Mouse (Mus musculus): ENCODE results near the gene Xxylt1. TPM values are rescaled to one million over a fixed set of nuclear protein-coding genes. Genes with fewer than 3 reads are reported as not detected.

The Xxylt1 gene
- total and polyA plus RNA-seq, 3 experiments, result 10.5 to 13.5 (median 11.5) TPM

- Histone ChIP-seq H3K4me3 (no peak overlapping the region), H3K9ac (ENCODE audit: low read depth, low read length) (no peak overlapping the region), H3K79me2 (replicated peaks; ENCODE audit: control insufficient read depth, insufficient read depth, low read length) (peaks cover 2% of the 10 kb centered on the region; the same call in 1 of the 2 replicates), H3K36me3 (ENCODE audit: control insufficient read depth, insufficient read depth, low read length) (no peaks in the 10 kb centered on the region), H3K27ac (no peak overlapping the region; the same call in 1 of the 2 replicates), H3K4me1 (ENCODE audit: control insufficient read depth, insufficient read depth, low read length) (peaks cover 4% of the 10 kb centered on the region), H3K27me3 (ENCODE audit: control insufficient read depth, insufficient read depth, low read length) (no peaks in the 10 kb centered on the region)
- TF ChIP-seq POLR2A (IDR thresholded peaks at IDR 0.05; ENCODE audit: insufficient read depth, low read depth, low read length), result no peak
- no peak for TF ChIP-seq CTCF (IDR thresholded peaks at IDR 0.05)
- TF ChIP-seq EP300 (IDR thresholded peaks at IDR 0.05; ENCODE audit: insufficient read depth, low read depth, low read length), result no peak
- no peak for DNase-seq
- intact Hi-C loops (cut with DNase I), result loop anchor here (10.0 kb wide), 1 partner anchor 326 kb away; no protein-coding TSS in a partner anchor
- WGBS, result 87% methylated on average over 13 of the region's 13 CpGs
Measured at GRCm38 (mm10) chr16:31060714-31061113, 20.5 kb downstream of the Xxylt1 start.

DNA sequence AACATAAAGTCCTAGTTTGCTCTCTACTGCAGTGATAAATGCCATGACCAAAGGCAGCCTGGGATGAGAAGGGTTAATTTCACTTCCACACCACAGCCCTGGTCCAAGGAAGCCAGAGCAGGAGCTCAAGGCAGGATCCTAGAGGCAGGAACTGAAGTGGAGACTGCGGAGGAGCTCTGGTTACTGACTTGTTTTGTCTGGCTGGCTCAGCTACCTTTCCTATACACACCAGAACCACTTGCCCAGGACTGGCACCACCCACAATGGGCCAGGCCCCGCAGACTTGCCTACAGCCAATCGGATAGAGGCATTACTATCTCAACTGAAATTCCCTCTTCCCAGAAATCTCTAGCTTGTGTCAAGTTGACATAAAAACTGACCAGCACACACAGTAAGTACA, 21.0 kb downstream of the Xxylt1 start:
- Histone ChIP-seq H3K27ac (no peak overlapping the region), H3K36me3 (ENCODE audit: control insufficient read depth, insufficient read depth, low read length) (no peaks in the 10 kb centered on the region), H3K79me2 (replicated peaks; ENCODE audit: control insufficient read depth, insufficient read depth, low read length) (peaks cover 5% of the 10 kb centered on the region; the same call in 1 of the 2 replicates), H3K4me1 (ENCODE audit: control insufficient read depth, insufficient read depth, low read length) (no peaks in the 10 kb centered on the region; the same call in 1 of the 2 replicates), H3K27me3 (ENCODE audit: control insufficient read depth, insufficient read depth, low read length) (no peaks in the 10 kb centered on the region), H3K9ac (ENCODE audit: low read depth, low read length) (no peak overlapping the region), H3K4me3 (no peak overlapping the region)
- intact Hi-C loops (cut with DNase I), result loop anchor here (10.0 kb wide), 1 partner anchor 325 kb away; no protein-coding TSS in a partner anchor
- no peak for DNase-seq
- 95% methylated on average over 3 of the region's 3 CpGs for WGBS
- TF ChIP-seq EP300 (IDR thresholded peaks at IDR 0.05; ENCODE audit: insufficient read depth, low read depth, low read length) (no peak), POLR2A (IDR thresholded peaks at IDR 0.05; ENCODE audit: insufficient read depth, low read depth, low read length) (no peak), CTCF (IDR thresholded peaks at IDR 0.05) (no peak)

- peaks cover 5% of the 10 kb centered on the region; the same call in 1 of the 2 replicates for H3K79me2 ChIP-seq (replicated peaks; ENCODE audit: control insufficient read depth, insufficient read depth, low read length)
- H3K27me3 ChIP-seq (ENCODE audit: control insufficient read depth, insufficient read depth, low read length), result no peaks in the 10 kb centered on the region
- no peaks in the 10 kb centered on the region; the same call in 1 of the 2 replicates for H3K4me1 ChIP-seq (ENCODE audit: control insufficient read depth, insufficient read depth, low read length)
- H3K9ac ChIP-seq (ENCODE audit: low read depth, low read length), result no peak overlapping the region
- no peak overlapping the region for H3K4me3 ChIP-seq
- 93% methylated on average over 4 of the region's 4 CpGs for WGBS
- intact Hi-C loops (cut with DNase I), result loop anchor here (10.0 kb wide), 1 partner anchor 325 kb away; no protein-coding TSS in a partner anchor
- DNase-seq, result no peak
- TF ChIP-seq CTCF (IDR thresholded peaks at IDR 0.05) (no peak), EP300 (IDR thresholded peaks at IDR 0.05; ENCODE audit: insufficient read depth, low read depth, low read length) (no peak), POLR2A (IDR thresholded peaks at IDR 0.05; ENCODE audit: insufficient read depth, low read depth, low read length) (no peak)
- no peak overlapping the region for H3K27ac ChIP-seq
- no peaks in the 10 kb centered on the region for H3K36me3 ChIP-seq (ENCODE audit: control insufficient read depth, insufficient read depth, low read length)
Measured at GRCm38 (mm10) chr16:31059730-31060129, 21.5 kb downstream of the Xxylt1 start.

- Histone ChIP-seq H3K9ac (ENCODE audit: low read depth, low read length) (no peak overlapping the region), H3K27me3 (ENCODE audit: control insufficient read depth, insufficient read depth, low read length) (no peaks in the 10 kb centered on the region), H3K4me3 (no peak overlapping the region), H3K36me3 (ENCODE audit: control insufficient read depth, insufficient read depth, low read length) (no peaks in the 10 kb centered on the region), H3K4me1 (ENCODE audit: control insufficient read depth, insufficient read depth, low read length) (peaks cover 7% of the 10 kb centered on the region), H3K27ac (peak overlapping the region; percentile 47; the same call in 1 of the 2 replicates), H3K79me2 (replicated peaks; ENCODE audit: control insufficient read depth, insufficient read depth, low read length) (peaks cover 5% of the 10 kb centered on the region; the same call in 1 of the 2 replicates)
- WGBS, result 49% methylated on average over 6 of the region's 6 CpGs
- intact Hi-C loops (cut with DNase I), result no loop called here
- DNase-seq, result no peak
- no peak for TF ChIP-seq POLR2A (IDR thresholded peaks at IDR 0.05; ENCODE audit: insufficient read depth, low read depth, low read length)
- no peak for TF ChIP-seq EP300 (IDR thresholded peaks at IDR 0.05; ENCODE audit: insufficient read depth, low read depth, low read length)
- no peak for TF ChIP-seq CTCF (IDR thresholded peaks at IDR 0.05)
Measured at GRCm38 (mm10) chr16:31052812-31053211, 28.4 kb downstream of the Xxylt1 start.

DNA sequence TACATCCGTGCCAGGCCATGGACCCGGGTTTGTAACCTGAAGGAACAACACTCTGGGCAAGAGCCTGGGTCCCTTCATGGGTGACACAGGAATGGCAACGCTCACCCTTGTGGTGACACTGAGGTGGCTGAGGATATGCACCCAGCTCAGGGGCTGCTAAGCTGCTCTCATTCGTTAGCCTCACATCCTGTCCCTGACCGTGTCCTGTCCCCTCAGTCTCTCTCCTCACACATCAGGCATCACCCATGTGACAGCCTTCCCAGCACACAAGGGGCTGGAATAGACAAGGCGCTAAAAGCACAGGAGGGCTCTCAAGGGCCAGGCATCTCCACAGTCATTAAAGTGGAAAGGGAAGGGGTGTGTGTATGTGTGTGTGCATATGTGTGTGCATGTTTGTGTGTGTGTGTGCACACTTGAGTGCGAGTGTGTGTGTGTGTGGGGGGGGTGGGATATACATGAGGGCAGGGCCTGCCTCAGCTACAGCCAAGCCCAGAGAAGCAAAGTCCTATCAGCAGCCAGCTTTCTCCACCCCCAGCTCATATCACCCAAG, 29.0 kb downstream of the Xxylt1 start:
- no peaks in the 10 kb centered on the region for H3K27me3 ChIP-seq (ENCODE audit: control insufficient read depth, insufficient read depth, low read length)
- peaks cover 5% of the 10 kb centered on the region; the same call in 1 of the 2 replicates for H3K79me2 ChIP-seq (replicated peaks; ENCODE audit: control insufficient read depth, insufficient read depth, low read length)
- no peak for DNase-seq
- H3K4me3 ChIP-seq, result no peak overlapping the region
- TF ChIP-seq EP300 (IDR thresholded peaks at IDR 0.05; ENCODE audit: insufficient read depth, low read depth, low read length) (no peak), POLR2A (IDR thresholded peaks at IDR 0.05; ENCODE audit: insufficient read depth, low read depth, low read length) (no peak), CTCF (IDR thresholded peaks at IDR 0.05) (no peak)
- H3K4me1 ChIP-seq (ENCODE audit: control insufficient read depth, insufficient read depth, low read length), result peaks cover 7% of the 10 kb centered on the region
- H3K9ac ChIP-seq (ENCODE audit: low read depth, low read length), result no peak overlapping the region
- intact Hi-C loops (cut with DNase I), result no loop called here
- no peaks in the 10 kb centered on the region for H3K36me3 ChIP-seq (ENCODE audit: control insufficient read depth, insufficient read depth, low read length)
- peak overlapping the region; percentile 47; the same call in 1 of the 2 replicates for H3K27ac ChIP-seq
- WGBS, result 49% methylated on average over 7 of the region's 7 CpGs

GRCm38 (mm10) chr16:31050701-31051100, 30.5 kb downstream of the Xxylt1 start:
- intact Hi-C loops (cut with DNase I), result no loop called here
- no peak overlapping the region for H3K4me3 ChIP-seq
- H3K79me2 ChIP-seq (replicated peaks; ENCODE audit: control insufficient read depth, insufficient read depth, low read length), result peaks cover 2% of the 10 kb centered on the region; the same call in 1 of the 2 replicates
- TF ChIP-seq POLR2A (IDR thresholded peaks at IDR 0.05; ENCODE audit: insufficient read depth, low read depth, low read length) (no peak), EP300 (IDR thresholded peaks at IDR 0.05; ENCODE audit: insufficient read depth, low read depth, low read length) (no peak), CTCF (IDR thresholded peaks at IDR 0.05) (no peak)
- no peaks in the 10 kb centered on the region for H3K36me3 ChIP-seq (ENCODE audit: control insufficient read depth, insufficient read depth, low read length)
- no peak overlapping the region for H3K27ac ChIP-seq
- no peak overlapping the region for H3K9ac ChIP-seq (ENCODE audit: low read depth, low read length)
- WGBS, result 73% methylated on average over 7 of the region's 7 CpGs
- DNase-seq, result no peak
- no peaks in the 10 kb centered on the region for H3K27me3 ChIP-seq (ENCODE audit: control insufficient read depth, insufficient read depth, low read length)
- H3K4me1 ChIP-seq (ENCODE audit: control insufficient read depth, insufficient read depth, low read length), result peaks cover 7% of the 10 kb centered on the region

Data from heart, adult 2 months (tissue).